Mouse (Mus musculus) liver, embryonic 14.5 days (tissue): ENCODE measurements at regions not wholly inside any gene's neighbourhood (a gene's known extent, or its start where the extent isn't known, plus 50 kb on each side); places are given as distances from the start of the nearest gene placed in this dataset.

Source experiments
- ATAC-seq: fragments of 200-750 bp; cut with Nextera tagmentation; 2 replicates; pipeline ENCODE4 v1.8.0; 2017; ENCODE audit warnings: moderate number of reproducible peaks, mild to moderate bottlenecking, moderate library complexity; ENCODE audit not compliant: insufficient read depth
- DNase-seq, 3 experiments: peaks; one replicate each; pipeline ENCODE4 v3.0.0-alpha.2; 2012 to 2013; ENCODE audit warnings: low read depth in 3 of 3, low spot score in 3 of 3
- H3K27ac ChIP-seq: fragments of 300-500 bp; sonication (generic); 2 replicates; pipeline ENCODE4 v1.5.1; 2014; ENCODE audit warnings: moderate library complexity, mild to moderate bottlenecking, control low read depth, inconsistent platforms
- H3K27me3 ChIP-seq: fragments of 300-500 bp; sonication (generic); 2 replicates; pipeline ENCODE4 v1.6.1; 2014; ENCODE audit warnings: mild to moderate bottlenecking, low read length, moderate library complexity; ENCODE audit not compliant: control insufficient read depth, insufficient read depth
- H3K36me3 ChIP-seq: fragments of 300-500 bp; sonication (generic); replicated peaks from 2 replicates; pipeline ENCODE4 v1.6.1; 2014; ENCODE audit warnings: low read depth; ENCODE audit not compliant: control insufficient read depth, insufficient read depth
- H3K4me1 ChIP-seq, 2 experiments: fragments of 200-500 bp in 1 of 2; fragments of 300-500 bp in 1 of 2; sonication (generic) in 1 of 2; replicated peaks; 2 replicates each; pipeline ENCODE4 v1.6.1; 2012 to 2014; ENCODE audit warnings: antibody characterized with exemption in 1 of 2, inconsistent platforms in 1 of 2, low read length in 1 of 2; ENCODE audit not compliant: control insufficient read depth in 2 of 2, insufficient read depth in 2 of 2
- H3K4me2 ChIP-seq: fragments of 300-500 bp; sonication (generic); 2 replicates; pipeline ENCODE4 v1.6.1; 2014; ENCODE audit warnings: low read depth, mild to moderate bottlenecking, control low read depth, moderate library complexity
- H3K4me3 ChIP-seq, 2 experiments: fragments of 200-500 bp in 1 of 2; fragments of 300-500 bp in 1 of 2; sonication (generic) in 1 of 2; 2 replicates each; pipeline ENCODE4 v1.5.1; 2012 to 2014; ENCODE audit warnings: low read depth in 2 of 2, low read length in 2 of 2, mild to moderate bottlenecking in 2 of 2, control low read depth in 1 of 2, inconsistent platforms in 1 of 2, moderate library complexity in 1 of 2; ENCODE audit not compliant: insufficient read depth in 1 of 2
- H3K9ac ChIP-seq: fragments of 300-500 bp; sonication (generic); replicated peaks from 2 replicates; pipeline ENCODE4 v1.6.1; 2014; ENCODE audit warnings: mild to moderate bottlenecking, control low read depth, moderate library complexity
- H3K9me3 ChIP-seq: fragments of 300-500 bp; sonication (generic); 2 replicates; pipeline ENCODE4 v1.6.1; 2016; ENCODE audit warnings: low read length, mixed read lengths; ENCODE audit not compliant: control insufficient read depth
- CTCF ChIP-seq: IDR thresholded peaks from 2 replicates; pipeline ENCODE4 v1.5.1; 2016; ENCODE audit warnings: antibody characterized with exemption, low read depth, control low read depth
- EP300 ChIP-seq: IDR thresholded peaks from 2 replicates; pipeline ENCODE4 v1.6.1; 2016; ENCODE audit warnings: antibody characterized with exemption, low read depth
- WGBS: fragments of 180-500 bp; shearing (Covaris S2); extraction: QIAGEN DNeasy Blood & Tissue Kit; methylation state at CpG from one replicate; pipeline ENCODE4 v1.1.7; 2014; ENCODE audit not compliant: insufficient replicate concordance; 5-methylcytosine and 5-hydroxymethylcytosine counted together

- H3K36me3 ChIP-seq, result no peaks in the 10 kb centered on the region
- H3K9me3 ChIP-seq, result no peaks in the 10 kb centered on the region
- H3K27me3 ChIP-seq, result no peaks in the 10 kb centered on the region
- H3K27ac ChIP-seq, result no peak overlapping the region
- H3K4me3 ChIP-seq, result no peak overlapping the region
- no peaks in the 10 kb centered on the region for H3K4me1 ChIP-seq
- TF ChIP-seq CTCF (no peak), EP300 (no peak)
- no peak overlapping the region for H3K9ac ChIP-seq
- DNase-seq (no peak), ATAC-seq (no peak)
- no peak overlapping the region for H3K4me2 ChIP-seq
- 19% methylated on average over 2 of the region's 2 CpGs for WGBS
These were observed 66.6 kb upstream of the Peli1 start for GRCm38 (mm10) chr11:21024521-21024920.

GRCm38 (mm10) chr11:21027299-21027698, 63.8 kb upstream of the Peli1 start:
- H3K27ac ChIP-seq, result no peak overlapping the region
- H3K4me1 ChIP-seq, result no peaks in the 10 kb centered on the region
- no peak overlapping the region for H3K4me3 ChIP-seq
- H3K9ac ChIP-seq, result no peak overlapping the region
- ATAC-seq (no peak), DNase-seq (no peak)
- H3K36me3 ChIP-seq, result no peaks in the 10 kb centered on the region
- no peaks in the 10 kb centered on the region for H3K27me3 ChIP-seq
- H3K4me2 ChIP-seq, result no peak overlapping the region
- TF ChIP-seq CTCF (no peak), EP300 (no peak)
- no peaks in the 10 kb centered on the region for H3K9me3 ChIP-seq
- 65% methylated on average over 4 of the region's 4 CpGs for WGBS

DNA sequence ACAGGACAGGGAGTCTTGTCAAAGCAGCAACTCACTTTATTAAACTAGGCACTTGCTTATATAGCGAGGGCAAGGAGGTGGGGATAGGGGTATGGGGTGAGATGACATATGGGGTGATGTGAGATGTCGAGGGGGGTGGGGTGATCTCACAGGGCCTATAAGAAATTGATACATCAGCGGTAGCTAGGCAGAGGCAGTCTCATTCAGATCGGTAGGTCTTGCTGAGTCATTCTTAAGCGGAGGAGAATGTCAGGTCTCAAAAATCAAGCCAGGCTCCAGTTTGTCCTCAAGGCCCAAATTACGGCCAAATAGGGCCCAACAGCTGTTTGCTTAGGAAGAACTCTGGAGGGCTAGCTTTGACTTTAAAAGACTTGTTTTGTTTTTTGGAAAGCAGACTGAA, 60.7 kb upstream of the Peli1 start:
- H3K27ac ChIP-seq, result no peak overlapping the region
- no peaks in the 10 kb centered on the region for H3K36me3 ChIP-seq
- H3K9me3 ChIP-seq, result no peaks in the 10 kb centered on the region
- WGBS, result 75% methylated on average over 6 of the region's 6 CpGs
- no peak for TF ChIP-seq EP300
- no peak for TF ChIP-seq CTCF
- ATAC-seq (no peak), DNase-seq (no peak)
- no peak overlapping the region for H3K4me2 ChIP-seq
- H3K9ac ChIP-seq, result no peak overlapping the region
- H3K4me1 ChIP-seq, result peaks cover 0 to 5% of the 10 kb centered on the region in 2 experiments; a peak in 2 of 4 replicates
- H3K27me3 ChIP-seq, result no peaks in the 10 kb centered on the region
- no peak overlapping the region for H3K4me3 ChIP-seq

DNA sequence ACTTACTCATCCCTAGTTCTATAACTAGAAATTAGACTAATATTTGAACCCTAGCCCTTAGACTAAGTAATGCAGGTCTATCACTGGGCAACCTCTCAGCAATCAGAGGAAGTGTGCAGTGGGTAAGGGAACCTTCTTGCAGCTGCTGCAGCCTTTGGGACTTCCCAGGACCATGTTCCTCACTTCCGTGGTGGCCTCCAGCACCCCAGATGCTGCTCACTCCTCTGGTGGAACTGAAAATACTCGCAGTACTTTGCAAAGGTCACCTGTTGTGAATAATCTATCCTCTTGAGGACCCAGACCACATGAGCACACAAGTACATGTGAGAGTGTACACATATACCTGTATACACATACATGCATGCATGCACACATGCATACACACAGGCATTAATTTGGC, 59.3 kb upstream of the Peli1 start:
- DNase-seq (no peak), ATAC-seq (no peak)
- no peak overlapping the region for H3K9ac ChIP-seq
- no peaks in the 10 kb centered on the region for H3K27me3 ChIP-seq
- WGBS, result 69% methylated on average over 2 of the region's 2 CpGs
- H3K4me1 ChIP-seq, result peaks cover 0 to 5% of the 10 kb centered on the region in 2 experiments; a peak in 2 of 4 replicates
- no peak overlapping the region for H3K27ac ChIP-seq
- H3K9me3 ChIP-seq, result no peaks in the 10 kb centered on the region
- H3K4me2 ChIP-seq, result no peak overlapping the region
- TF ChIP-seq CTCF (no peak), EP300 (no peak)
- H3K4me3 ChIP-seq, result no peak overlapping the region
- H3K36me3 ChIP-seq, result no peaks in the 10 kb centered on the region

DNA sequence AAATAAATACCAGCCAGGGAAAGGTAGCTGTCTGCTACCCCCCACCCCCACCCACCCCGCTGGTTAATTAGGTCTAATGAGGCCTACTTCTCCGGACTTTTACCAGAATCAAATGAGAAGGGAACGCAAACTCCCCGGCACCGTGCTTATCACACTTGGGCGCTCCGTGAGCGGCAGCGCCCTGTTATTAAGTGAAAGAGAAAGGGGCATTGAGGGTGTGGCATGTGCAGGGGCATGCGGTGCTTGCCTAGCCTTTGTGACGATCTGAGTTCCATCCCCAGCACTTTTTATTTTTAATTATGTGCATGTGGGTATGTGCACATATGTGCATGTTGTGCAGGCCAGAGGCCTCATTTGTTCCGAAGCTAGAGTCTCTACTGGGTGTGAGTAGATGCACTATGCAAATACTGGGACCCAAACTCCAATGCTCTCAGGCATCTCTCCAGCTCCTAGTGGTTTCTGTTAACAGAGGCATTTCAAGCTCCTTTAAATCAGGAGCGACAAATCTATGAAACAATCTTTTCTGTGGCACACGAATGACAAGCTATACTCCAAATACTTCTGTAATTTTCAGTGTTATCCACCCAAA, 57.8 kb upstream of the Peli1 start:
- ATAC-seq (no peak), DNase-seq (no peak)
- H3K9ac ChIP-seq, result no peak overlapping the region
- 75% methylated on average over 14 of the region's 14 CpGs for WGBS
- H3K36me3 ChIP-seq, result no peaks in the 10 kb centered on the region
- no peak overlapping the region for H3K4me3 ChIP-seq
- H3K4me1 ChIP-seq, result peaks cover 0 to 5% of the 10 kb centered on the region in 2 experiments; a peak in 2 of 4 replicates
- TF ChIP-seq EP300 (no peak), CTCF (no peak)
- no peaks in the 10 kb centered on the region for H3K9me3 ChIP-seq
- no peak overlapping the region for H3K27ac ChIP-seq
- no peaks in the 10 kb centered on the region for H3K27me3 ChIP-seq
- no peak overlapping the region for H3K4me2 ChIP-seq
